Mouse (Mus musculus) cerebellum, postnatal 10 days (tissue): ENCODE results near the gene Rbm19.
A peak's percentile ranks its signal among the peaks of the same experiment; 100 is the strongest.

Experiments
- DNase-seq, 2 experiments: peaks; one replicate each; pipeline ENCODE4 v3.0.0; 2021; ENCODE audit warnings: mixed read lengths in 2 of 2

Rbm19 gene

GRCm38 (mm10) chr5:120135823-120136222 is 19.6 kb downstream of the Rbm19 start:
- no peak for DNase-seq

- no peak for DNase-seq
These were observed 20.0 kb downstream of the Rbm19 start for GRCm38 (mm10) chr5:120136236-120136675.

- no peak for DNase-seq
These were observed 20.8 kb downstream of the Rbm19 start for GRCm38 (mm10) chr5:120137038-120137437.

- DNase-seq, result no peak
These were observed 21.6 kb downstream of the Rbm19 start for GRCm38 (mm10) chr5:120137846-120138245.

GRCm38 (mm10) chr5:120138406-120138805 is 22.1 kb downstream of the Rbm19 start:
- no peak for DNase-seq

- DNase-seq, result no peak
These were observed 23.0 kb downstream of the Rbm19 start for GRCm38 (mm10) chr5:120139224-120139623.

- DNase-seq, result peak; percentile 49 to 62
These were observed 27.7 kb downstream of the Rbm19 start for GRCm38 (mm10) chr5:120143941-120144340.

GRCm38 (mm10) chr5:120145371-120146050 is 29.2 kb downstream of the Rbm19 start:
- DNase-seq, result no peak

- peak; percentile 89 to 90 for DNase-seq
These were observed 29.8 kb downstream of the Rbm19 start for GRCm38 (mm10) chr5:120146051-120146385.

GRCm38 (mm10) chr5:120146909-120147308 is 30.6 kb downstream of the Rbm19 start:
- no peak for DNase-seq

GRCm38 (mm10) chr5:120148246-120148645 is 32.0 kb downstream of the Rbm19 start:
- no peak for DNase-seq

GRCm38 (mm10) chr5:120151145-120151544 is 34.9 kb downstream of the Rbm19 start:
- DNase-seq, result peak; percentile 46 to 58

GRCm38 (mm10) chr5:120153140-120153539 is 36.9 kb downstream of the Rbm19 start:
- DNase-seq, result no peak

- DNase-seq, result no peak
These were observed 39.4 kb downstream of the Rbm19 start for GRCm38 (mm10) chr5:120155672-120156071.

GRCm38 (mm10) chr5:120156166-120156909 is 40.1 kb downstream of the Rbm19 start:
- DNase-seq, result no peak

GRCm38 (mm10) chr5:120157115-120157514 is 40.9 kb downstream of the Rbm19 start:
- DNase-seq, result no peak

GRCm38 (mm10) chr5:120158476-120158875 is 42.2 kb downstream of the Rbm19 start:
- DNase-seq, result no peak

GRCm38 (mm10) chr5:120160923-120161658 is 44.8 kb downstream of the Rbm19 start:
- DNase-seq, result no peak

GRCm38 (mm10) chr5:120162689-120163088 is 46.4 kb downstream of the Rbm19 start:
- DNase-seq, result no peak

GRCm38 (mm10) chr5:120163428-120163827 is 47.2 kb downstream of the Rbm19 start:
- DNase-seq, result no peak

- peak; percentile 84 to 91 for DNase-seq
These were observed 48.2 kb downstream of the Rbm19 start for GRCm38 (mm10) chr5:120164450-120164849.

- no peak for DNase-seq
These were observed 49.0 kb downstream of the Rbm19 start for GRCm38 (mm10) chr5:120165061-120165942.
